Mouse (Mus musculus): ENCODE measurements around the gene Xirp1. TPM values are rescaled to one million over a fixed set of nuclear protein-coding genes. Genes with fewer than 3 reads are reported as not detected.

The Xirp1 gene
- polyA plus RNA-seq (2015; fragmentation: Nextera tagmentation; extraction: Ambion mirVana) = 0.21 and 0.35 TPM in 2 replicates

DNA sequence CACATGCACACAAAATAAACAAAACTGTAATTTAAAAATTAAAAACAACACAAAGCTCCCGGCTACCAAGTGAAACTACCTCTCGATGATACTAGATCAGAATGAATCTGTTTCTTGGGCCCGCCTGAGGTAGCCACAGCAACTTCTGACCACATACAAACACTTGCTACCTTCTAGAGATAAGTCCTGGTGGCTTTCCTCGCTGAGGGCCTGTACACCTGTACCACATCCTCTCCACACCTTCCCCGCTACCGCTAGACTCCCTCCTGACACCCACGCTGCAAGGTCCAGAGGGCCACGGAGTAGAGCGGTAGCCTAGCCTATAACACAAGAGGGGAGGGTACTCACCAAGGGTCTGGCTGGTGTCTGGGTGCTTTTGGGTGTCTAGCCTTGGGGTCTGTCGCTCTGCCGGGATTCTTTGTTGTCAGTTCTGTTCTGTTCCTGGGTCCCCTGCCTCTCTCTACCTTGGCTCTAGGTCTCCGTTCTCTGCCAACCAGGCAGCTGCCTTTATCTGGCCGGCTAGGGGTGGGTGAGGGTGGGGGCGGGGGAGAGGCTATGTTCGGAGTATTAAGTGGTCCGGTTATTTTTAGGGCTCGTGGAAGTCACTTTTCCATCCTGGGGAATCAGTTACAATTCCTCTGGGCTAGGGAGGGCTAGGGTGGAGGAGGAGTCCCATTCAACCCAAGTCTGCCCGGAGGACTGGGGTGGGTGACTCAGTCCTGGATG lies at the start of gene Xirp1:
Gene Xirp1, minus strand, starts transcription at position 513 of the 726 bp plus-strand sequence.
- TF ChIP-seq CTCF (IDR thresholded peaks at IDR 0.05) (no peak), EP300 (IDR thresholded peaks at IDR 0.05) (no peak)
- Histone ChIP-seq H3K27ac (ENCODE audit: low read length) (no peak within 1 kb of the TSS), H3K4me2 (replicated peaks; ENCODE audit: low read depth, low read length) (no peak within 1 kb of the TSS), H3K9ac (replicated peaks; ENCODE audit: low read depth) (no peak within 1 kb of the TSS), H3K27me3 (replicated peaks; ENCODE audit: insufficient read depth, low read length) (no peaks in the 10 kb centered on the region), H3K36me3 (ENCODE audit: insufficient read depth, low read length) (no peaks in the 10 kb centered on the region), H3K4me3 (ENCODE audit: low read depth, low read length) (no peak within 1 kb of the TSS), H3K9me3 (ENCODE audit: low read length) (no peaks in the 10 kb centered on the region), H3K4me1 (ENCODE audit: insufficient read depth, low read depth, low read length) (no peaks in the 10 kb centered on the region)
- no peak for DNase-seq (ENCODE audit: low spot score)
- ATAC-seq = no peak
- WGBS = 70% methylated on average over 18 of the region's 18 CpGs

DNA sequence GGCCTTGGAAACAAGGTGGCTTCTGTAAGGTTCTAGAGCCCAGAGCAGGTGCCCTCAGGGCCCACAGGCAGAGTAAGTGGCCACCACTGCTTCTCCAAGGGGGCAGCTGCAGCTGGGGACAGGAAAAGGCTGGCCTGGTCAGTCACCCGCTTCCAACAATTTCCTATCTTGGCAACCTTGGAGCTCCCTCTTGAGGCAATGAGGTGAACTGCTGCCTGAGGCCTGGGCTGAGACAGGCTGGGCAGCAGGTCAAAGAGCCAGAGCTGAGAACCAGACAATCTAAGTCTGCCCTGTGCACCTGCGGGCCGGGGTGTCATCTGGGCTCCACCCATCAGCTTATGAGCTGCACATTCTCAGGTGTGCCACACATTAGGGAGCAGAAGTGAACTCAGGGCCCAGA lies 49.8 kb upstream of the Xirp1 start:
- peak; percentile 95 for TF ChIP-seq CTCF (IDR thresholded peaks at IDR 0.05)
- TF ChIP-seq EP300 (IDR thresholded peaks at IDR 0.05) = no peak
- Histone ChIP-seq H3K9me3 (ENCODE audit: low read length) (no peaks in the 10 kb centered on the region), H3K36me3 (ENCODE audit: insufficient read depth, low read length) (no peaks in the 10 kb centered on the region), H3K27me3 (replicated peaks; ENCODE audit: insufficient read depth, low read length) (no peaks in the 10 kb centered on the region), H3K4me2 (replicated peaks; ENCODE audit: low read depth, low read length) (no peak overlapping the region), H3K4me1 (ENCODE audit: insufficient read depth, low read depth, low read length) (no peaks in the 10 kb centered on the region), H3K9ac (replicated peaks; ENCODE audit: low read depth) (no peak overlapping the region), H3K27ac (ENCODE audit: low read length) (no peak overlapping the region), H3K4me3 (ENCODE audit: low read depth, low read length) (no peak overlapping the region)
- 17% methylated on average over 3 of the region's 3 CpGs for WGBS
- ATAC-seq = peak; percentile 37; the same call in 1 of the 2 replicates
- peak; percentile 82 for DNase-seq (ENCODE audit: low spot score)

DNA sequence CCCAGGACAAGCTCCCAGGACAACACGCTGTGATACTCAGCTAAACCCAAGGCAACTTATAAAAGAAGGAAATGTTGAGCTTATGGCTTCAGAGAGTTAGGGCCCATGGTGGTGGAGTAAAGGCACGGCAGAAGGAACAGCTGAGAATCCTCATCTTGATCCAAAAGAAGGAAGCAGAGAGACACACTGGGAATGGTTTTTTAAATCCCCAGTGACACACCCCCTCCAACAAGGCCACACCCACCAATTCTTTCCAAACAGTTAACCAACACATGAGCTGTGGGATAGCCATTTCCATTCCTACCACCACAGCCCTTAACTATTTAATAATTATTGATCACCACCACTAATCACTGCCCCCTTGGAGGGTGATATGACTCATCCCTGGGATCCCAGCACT lies 47.9 kb upstream of the Xirp1 start:
- Histone ChIP-seq H3K9me3 (ENCODE audit: low read length) (no peaks in the 10 kb centered on the region), H3K27me3 (replicated peaks; ENCODE audit: insufficient read depth, low read length) (no peaks in the 10 kb centered on the region), H3K4me2 (replicated peaks; ENCODE audit: low read depth, low read length) (no peak overlapping the region), H3K36me3 (ENCODE audit: insufficient read depth, low read length) (no peaks in the 10 kb centered on the region), H3K9ac (replicated peaks; ENCODE audit: low read depth) (no peak overlapping the region), H3K4me1 (ENCODE audit: insufficient read depth, low read depth, low read length) (no peaks in the 10 kb centered on the region), H3K4me3 (ENCODE audit: low read depth, low read length) (no peak overlapping the region), H3K27ac (ENCODE audit: low read length) (no peak overlapping the region)
- DNase-seq (ENCODE audit: low spot score) = no peak
- no peak for TF ChIP-seq CTCF (IDR thresholded peaks at IDR 0.05)
- TF ChIP-seq EP300 (IDR thresholded peaks at IDR 0.05) = no peak
- ATAC-seq = no peak
- WGBS = 62% methylated on average over 2 of the region's 2 CpGs

DNA sequence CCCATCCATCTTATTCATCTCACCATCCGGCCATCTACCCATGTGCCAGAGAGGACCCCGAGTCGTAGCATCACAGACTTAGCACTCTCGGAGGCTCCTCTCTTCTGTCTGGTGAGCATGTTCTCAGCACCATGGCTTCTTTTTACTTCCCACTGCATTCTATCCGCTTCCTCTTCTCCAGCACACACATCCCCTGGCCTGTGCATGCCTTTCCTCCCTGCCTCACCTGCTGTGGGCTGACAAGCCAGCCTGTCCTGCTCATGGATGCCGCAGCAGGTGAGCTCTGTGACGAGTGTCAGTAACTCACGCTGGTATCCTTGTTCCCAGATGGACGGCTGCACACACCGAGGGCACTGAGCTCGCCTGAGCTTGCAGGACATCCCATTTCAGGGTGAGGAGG lies 46.4 kb upstream of the Xirp1 start, which contains the start of gene Cx3cr1:
Gene Cx3cr1, minus strand, starts transcription at position 101 of the 400 bp plus-strand sequence.
- H3K4me1 ChIP-seq (ENCODE audit: insufficient read depth, low read depth, low read length) = no peaks in the 10 kb centered on the region
- H3K4me3 ChIP-seq (ENCODE audit: low read depth, low read length) = no peak within 1 kb of the TSS
- no peaks in the 10 kb centered on the region for H3K9me3 ChIP-seq (ENCODE audit: low read length)
- TF ChIP-seq EP300 (IDR thresholded peaks at IDR 0.05) = no peak
- no peak for TF ChIP-seq CTCF (IDR thresholded peaks at IDR 0.05)
- H3K9ac ChIP-seq (replicated peaks; ENCODE audit: low read depth) = no peak within 1 kb of the TSS
- DNase-seq (ENCODE audit: low spot score) (no peak), ATAC-seq (no peak)
- H3K27me3 ChIP-seq (replicated peaks; ENCODE audit: insufficient read depth, low read length) = no peaks in the 10 kb centered on the region
- no peaks in the 10 kb centered on the region for H3K36me3 ChIP-seq (ENCODE audit: insufficient read depth, low read length)
- WGBS = 72% methylated on average over 11 of the region's 11 CpGs
- H3K4me2 ChIP-seq (replicated peaks; ENCODE audit: low read depth, low read length) = no peak within 1 kb of the TSS
- H3K27ac ChIP-seq (ENCODE audit: low read length) = no peak within 1 kb of the TSS

DNA sequence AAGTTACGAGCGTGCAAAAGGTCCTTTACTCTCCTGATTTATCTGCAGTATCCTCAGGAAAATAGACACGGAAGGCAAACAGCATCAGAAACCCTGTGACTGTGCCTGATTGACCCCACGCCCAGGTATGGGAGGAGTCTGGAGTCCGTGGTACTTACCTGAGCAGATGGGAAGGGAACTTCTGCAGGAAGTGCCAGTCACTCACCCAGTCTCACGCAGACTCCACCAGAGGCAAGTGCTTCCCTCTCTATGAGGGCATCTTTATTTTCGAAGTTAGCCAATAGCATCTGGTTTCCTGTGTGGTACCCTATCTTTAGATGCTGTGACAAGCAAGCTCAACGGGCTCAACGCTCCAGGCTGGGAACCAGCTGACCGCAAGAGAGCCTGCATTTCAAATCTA lies 44.6 kb upstream of the Xirp1 start:
- no peak overlapping the region for H3K27ac ChIP-seq (ENCODE audit: low read length)
- no peak overlapping the region for H3K9ac ChIP-seq (replicated peaks; ENCODE audit: low read depth)
- no peaks in the 10 kb centered on the region for H3K9me3 ChIP-seq (ENCODE audit: low read length)
- H3K4me1 ChIP-seq (ENCODE audit: insufficient read depth, low read depth, low read length) = no peaks in the 10 kb centered on the region
- H3K4me2 ChIP-seq (replicated peaks; ENCODE audit: low read depth, low read length) = no peak overlapping the region
- H3K27me3 ChIP-seq (replicated peaks; ENCODE audit: insufficient read depth, low read length) = no peaks in the 10 kb centered on the region
- 49% methylated on average over 10 of the region's 10 CpGs for WGBS
- H3K36me3 ChIP-seq (ENCODE audit: insufficient read depth, low read length) = no peaks in the 10 kb centered on the region
- ATAC-seq (no peak), DNase-seq (ENCODE audit: low spot score) (no peak)
- TF ChIP-seq CTCF (IDR thresholded peaks at IDR 0.05) (no peak), EP300 (IDR thresholded peaks at IDR 0.05) (no peak)
- no peak overlapping the region for H3K4me3 ChIP-seq (ENCODE audit: low read depth, low read length)

DNA sequence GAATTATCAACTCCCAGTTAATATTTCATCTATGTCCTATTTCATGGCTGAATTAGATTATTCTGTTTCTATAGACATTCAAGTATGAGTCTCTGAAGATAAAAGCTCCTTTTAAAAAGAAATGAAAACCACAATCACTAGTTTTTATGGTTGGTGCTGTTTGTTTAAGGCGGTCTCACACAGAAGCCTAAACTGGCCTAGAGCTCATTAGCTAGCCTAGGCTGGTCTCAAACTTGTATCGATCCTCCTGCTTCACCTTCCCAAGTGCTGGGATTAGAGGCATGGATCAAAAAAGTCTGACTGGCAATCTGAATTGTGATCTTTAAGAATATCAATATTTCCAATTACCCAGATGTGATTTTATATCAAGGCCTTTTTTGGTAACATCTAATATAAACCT lies 44.2 kb upstream of the Xirp1 start:
- 56% methylated on average over 2 of the region's 2 CpGs for WGBS
- H3K4me1 ChIP-seq (ENCODE audit: insufficient read depth, low read depth, low read length) = no peaks in the 10 kb centered on the region
- H3K9ac ChIP-seq (replicated peaks; ENCODE audit: low read depth) = no peak overlapping the region
- H3K9me3 ChIP-seq (ENCODE audit: low read length) = no peaks in the 10 kb centered on the region
- H3K36me3 ChIP-seq (ENCODE audit: insufficient read depth, low read length) = no peaks in the 10 kb centered on the region
- H3K4me2 ChIP-seq (replicated peaks; ENCODE audit: low read depth, low read length) = no peak overlapping the region
- H3K27me3 ChIP-seq (replicated peaks; ENCODE audit: insufficient read depth, low read length) = no peaks in the 10 kb centered on the region
- TF ChIP-seq EP300 (IDR thresholded peaks at IDR 0.05) = no peak
- TF ChIP-seq CTCF (IDR thresholded peaks at IDR 0.05) = no peak
- H3K4me3 ChIP-seq (ENCODE audit: low read depth, low read length) = no peak overlapping the region
- no peak for DNase-seq (ENCODE audit: low spot score)
- no peak overlapping the region for H3K27ac ChIP-seq (ENCODE audit: low read length)
- ATAC-seq = no peak
